Mouse (Mus musculus) Muller cell, postnatal 12 days (primary cell): Measurements from ENCODE around the gene Eif4b.
A peak's percentile ranks its signal among the peaks of the same experiment; 100 is the strongest.
"Not testable (repeated sequence)": the region's sequence is repeated elsewhere in the genome, so short reads cannot be mapped to it uniquely, and the experiment has no call there.

Experiments used
- DNase-seq: peaks from one replicate; pipeline ENCODE4 v3.0.0-alpha.2; 2015; ENCODE audit errors: inconsistent ontology term

Eif4b gene

GRCm38 (mm10) chr15:102074876-102075585 is 1.5 kb downstream of the Eif4b start:
- no peak for DNase-seq

GRCm38 (mm10) chr15:102077111-102077677 is 3.6 kb downstream of the Eif4b start:
- DNase-seq = no peak

GRCm38 (mm10) chr15:102079221-102079620 is 5.6 kb downstream of the Eif4b start:
- no peak for DNase-seq

GRCm38 (mm10) chr15:102079924-102080323 is 6.4 kb downstream of the Eif4b start:
- not testable (repeated sequence) for DNase-seq

GRCm38 (mm10) chr15:102080429-102080828 is 6.9 kb downstream of the Eif4b start:
- no peak for DNase-seq

GRCm38 (mm10) chr15:102082148-102082547 is 8.6 kb downstream of the Eif4b start:
- no peak for DNase-seq

- no peak for DNase-seq
Observed at GRCm38 (mm10) chr15:102083028-102083427, 9.5 kb downstream of the Eif4b start.

GRCm38 (mm10) chr15:102089914-102090585 is 16.5 kb downstream of the Eif4b start:
- no peak for DNase-seq

- DNase-seq = no peak
Observed at GRCm38 (mm10) chr15:102091063-102091679, 17.6 kb downstream of the Eif4b start.

GRCm38 (mm10) chr15:102091688-102092087 is 18.1 kb downstream of the Eif4b start:
- DNase-seq = no peak

GRCm38 (mm10) chr15:102092222-102092621 is 18.6 kb downstream of the Eif4b start:
- no peak for DNase-seq

GRCm38 (mm10) chr15:102094157-102094556 is 20.6 kb downstream of the Eif4b start:
- DNase-seq = no peak

GRCm38 (mm10) chr15:102094988-102095387 is 21.4 kb downstream of the Eif4b start:
- no peak for DNase-seq

- DNase-seq = no peak
Observed at GRCm38 (mm10) chr15:102097147-102097915, 23.8 kb downstream of the Eif4b start.

- no peak for DNase-seq
Observed at GRCm38 (mm10) chr15:102097991-102098555, 24.5 kb downstream of the Eif4b start.

GRCm38 (mm10) chr15:102099260-102099659 is 25.7 kb downstream of the Eif4b start:
- no peak for DNase-seq

GRCm38 (mm10) chr15:102099771-102100160 is 26.2 kb downstream of the Eif4b start:
- no peak for DNase-seq

GRCm38 (mm10) chr15:102100161-102100981 is 26.8 kb downstream of the Eif4b start, which contains the start of gene Tns2:
Tns2 (plus strand) TSS chr15:102100413.
- peak; percentile 94 for DNase-seq

GRCm38 (mm10) chr15:102100996-102101671 is 27.6 kb downstream of the Eif4b start:
- DNase-seq = peak; percentile 81
